Mouse (Mus musculus) hindbrain, embryonic 14.5 days (tissue): ENCODE data around the gene Prrc2b. TPM values are rescaled to one million over a fixed set of nuclear protein-coding genes. Genes with fewer than 3 reads are reported as not detected.

Experiments
- ATAC-seq: fragments of 200-750 bp; cut with Nextera tagmentation; 2 replicates; pipeline ENCODE4 v1.8.0; 2017; ENCODE audit warnings: moderate number of reproducible peaks, mild to moderate bottlenecking, moderate TSS enrichment, moderate library complexity; ENCODE audit not compliant: low FRiP score
- DNase-seq: peaks from one replicate; pipeline ENCODE4 v3.0.0-alpha.2; 2015; ENCODE audit warnings: low spot score
- H3K27ac ChIP-seq: fragments of 300-500 bp; sonication (generic); 2 replicates; pipeline ENCODE4 v1.5.1; 2014; ENCODE audit warnings: mild to moderate bottlenecking, moderate library complexity
- H3K27me3 ChIP-seq: fragments of 300-500 bp; sonication (generic); 2 replicates; pipeline ENCODE4 v1.6.1; 2014; ENCODE audit warnings: mild to moderate bottlenecking, low read length, mixed read lengths; ENCODE audit not compliant: control insufficient read depth, insufficient read depth
- H3K36me3 ChIP-seq: fragments of 300-500 bp; sonication (generic); replicated peaks from 2 replicates; pipeline ENCODE4 v1.6.1; 2014; ENCODE audit not compliant: control insufficient read depth, insufficient read depth
- H3K4me1 ChIP-seq: fragments of 300-500 bp; sonication (generic); replicated peaks from 2 replicates; pipeline ENCODE4 v1.6.1; 2014; ENCODE audit warnings: antibody characterized with exemption, low read length, mixed read lengths; ENCODE audit not compliant: control insufficient read depth, insufficient read depth
- H3K4me2 ChIP-seq: fragments of 300-500 bp; sonication (generic); replicated peaks from 2 replicates; pipeline ENCODE4 v1.6.1; 2014; ENCODE audit warnings: mild to moderate bottlenecking, moderate library complexity
- H3K4me3 ChIP-seq: fragments of 300-500 bp; sonication (generic); replicated peaks from 2 replicates; pipeline ENCODE4 v1.5.1; 2014; ENCODE audit warnings: mild to moderate bottlenecking, low read length
- H3K9ac ChIP-seq: fragments of 300-500 bp; sonication (generic); 2 replicates; pipeline ENCODE4 v1.6.1; 2014
- H3K9me3 ChIP-seq: fragments of 300-500 bp; sonication (generic); 2 replicates; pipeline ENCODE4 v1.6.1; 2016; ENCODE audit warnings: low read length; ENCODE audit not compliant: control insufficient read depth
- WGBS: fragments of 180-500 bp; shearing (Covaris S2); extraction: QIAGEN DNeasy Blood & Tissue Kit; methylation state at CpG from one replicate; pipeline ENCODE4 v1.1.7; 2014; 5-methylcytosine and 5-hydroxymethylcytosine counted together
- polyA plus RNA-seq: library from polyadenylated mRNA; unstranded; fragments of >200 nt; fragmentation: Nextera tagmentation; extraction: Ambion mirVana; gene quantifications from 2 replicates; pipeline ENCODE4 v1.2.1, GENCODE M21; 2014

The Prrc2b gene
- polyA plus RNA-seq, 1 experiment from 2014 or later = 119 TPM

- H3K36me3 ChIP-seq = peaks cover 26% of the 10 kb centered on the region
- H3K9me3 ChIP-seq = no peaks in the 10 kb centered on the region
- peak overlapping the region; percentile 74 for H3K4me3 ChIP-seq
- no peaks in the 10 kb centered on the region for H3K27me3 ChIP-seq
- H3K27ac ChIP-seq = peak overlapping the region; percentile 80; the same call in 1 of the 2 replicates
- WGBS = 46% methylated on average over 4 of the region's 4 CpGs
- no peak for DNase-seq
- peak overlapping the region; percentile 92 for H3K4me2 ChIP-seq
- peak overlapping the region; percentile 69; the same call in 1 of the 2 replicates for H3K9ac ChIP-seq
- H3K4me1 ChIP-seq = peaks cover 19% of the 10 kb centered on the region
- 0 out of 2 replicates have a peak, but pooled peaks have one; percentile 3 for ATAC-seq
Observed at GRCm38 (mm10) chr2:32237571-32237970, 86.7 kb downstream of the Prrc2b start.

- H3K9me3 ChIP-seq = no peaks in the 10 kb centered on the region
- H3K36me3 ChIP-seq = peaks cover 24% of the 10 kb centered on the region
- H3K27ac ChIP-seq = no peak overlapping the region
- H3K9ac ChIP-seq = no peak overlapping the region
- DNase-seq = no peak
- no peak overlapping the region for H3K4me3 ChIP-seq
- ATAC-seq = no peak
- peaks cover 19% of the 10 kb centered on the region for H3K4me1 ChIP-seq
- WGBS = 95% methylated on average over 9 of the region's 9 CpGs
- no peak overlapping the region for H3K4me2 ChIP-seq
- no peaks in the 10 kb centered on the region for H3K27me3 ChIP-seq
Observed at GRCm38 (mm10) chr2:32238708-32239435, 88.0 kb downstream of the Prrc2b start.

GRCm38 (mm10) chr2:32240591-32240990 lies 89.7 kb downstream of the Prrc2b start:
- Histone ChIP-seq H3K9ac (no peak overlapping the region), H3K4me3 (no peak overlapping the region), H3K36me3 (peaks cover 37% of the 10 kb centered on the region), H3K9me3 (no peaks in the 10 kb centered on the region), H3K4me2 (no peak overlapping the region), H3K27me3 (no peaks in the 10 kb centered on the region), H3K4me1 (peaks cover 10% of the 10 kb centered on the region), H3K27ac (no peak overlapping the region)
- DNase-seq (no peak), ATAC-seq (no peak)
- WGBS = 87% methylated on average over 5 of the region's 5 CpGs

- no peak for ATAC-seq
- Histone ChIP-seq H3K9me3 (no peaks in the 10 kb centered on the region), H3K27me3 (no peaks in the 10 kb centered on the region), H3K27ac (no peak overlapping the region), H3K9ac (no peak overlapping the region), H3K4me3 (no peak overlapping the region), H3K36me3 (peaks cover 60% of the 10 kb centered on the region), H3K4me2 (no peak overlapping the region), H3K4me1 (no peaks in the 10 kb centered on the region)
- no peak for DNase-seq
- 87% methylated on average over 4 of the region's 4 CpGs for WGBS
Observed at GRCm38 (mm10) chr2:32242986-32243385, 92.1 kb downstream of the Prrc2b start.

GRCm38 (mm10) chr2:32246741-32247140 lies 95.9 kb downstream of the Prrc2b start:
- 85% methylated on average over 4 of the region's 4 CpGs for WGBS
- H3K9ac ChIP-seq = no peak overlapping the region
- H3K27ac ChIP-seq = no peak overlapping the region
- H3K9me3 ChIP-seq = no peaks in the 10 kb centered on the region
- DNase-seq (no peak), ATAC-seq (no peak)
- no peaks in the 10 kb centered on the region for H3K4me1 ChIP-seq
- H3K4me3 ChIP-seq = no peak overlapping the region
- H3K27me3 ChIP-seq = no peaks in the 10 kb centered on the region
- no peak overlapping the region for H3K4me2 ChIP-seq
- H3K36me3 ChIP-seq = peaks cover 87% of the 10 kb centered on the region

- Histone ChIP-seq H3K27ac (no peak overlapping the region), H3K9ac (no peak overlapping the region), H3K36me3 (peaks cover 91% of the 10 kb centered on the region), H3K4me3 (no peak overlapping the region), H3K4me1 (no peaks in the 10 kb centered on the region), H3K27me3 (no peaks in the 10 kb centered on the region), H3K9me3 (no peaks in the 10 kb centered on the region), H3K4me2 (no peak overlapping the region)
- DNase-seq (no peak), ATAC-seq (no peak)
- 83% methylated on average over 10 of the region's 10 CpGs for WGBS
Observed at GRCm38 (mm10) chr2:32248377-32249361, 97.8 kb downstream of the Prrc2b start.

GRCm38 (mm10) chr2:32251791-32252527 lies 101.1 kb downstream of the Prrc2b start:
- ATAC-seq (no peak), DNase-seq (no peak)
- Histone ChIP-seq H3K36me3 (peaks cover 90% of the 10 kb centered on the region), H3K27ac (no peak overlapping the region), H3K27me3 (no peaks in the 10 kb centered on the region), H3K9me3 (no peaks in the 10 kb centered on the region), H3K9ac (no peak overlapping the region), H3K4me2 (no peak overlapping the region), H3K4me3 (no peak overlapping the region), H3K4me1 (no peaks in the 10 kb centered on the region)
- WGBS = 89% methylated on average over 12 of the region's 12 CpGs

- DNase-seq = no peak
- H3K36me3 ChIP-seq = peaks cover 89% of the 10 kb centered on the region
- no peaks in the 10 kb centered on the region for H3K9me3 ChIP-seq
- no peak overlapping the region for H3K4me2 ChIP-seq
- H3K4me1 ChIP-seq = no peaks in the 10 kb centered on the region
- no peak overlapping the region for H3K9ac ChIP-seq
- ATAC-seq = no peak
- H3K27ac ChIP-seq = no peak overlapping the region
- H3K27me3 ChIP-seq = no peaks in the 10 kb centered on the region
- H3K4me3 ChIP-seq = no peak overlapping the region
- WGBS = 93% methylated on average over 5 of the region's 5 CpGs
Observed at GRCm38 (mm10) chr2:32252658-32253057, 101.8 kb downstream of the Prrc2b start.

GRCm38 (mm10) chr2:32253352-32253751 lies 102.5 kb downstream of the Prrc2b start:
- Histone ChIP-seq H3K27ac (no peak overlapping the region), H3K4me3 (no peak overlapping the region), H3K9ac (no peak overlapping the region), H3K36me3 (peaks cover 89% of the 10 kb centered on the region), H3K9me3 (no peaks in the 10 kb centered on the region), H3K4me1 (no peaks in the 10 kb centered on the region), H3K27me3 (no peaks in the 10 kb centered on the region), H3K4me2 (no peak overlapping the region)
- ATAC-seq (no peak), DNase-seq (no peak)
- WGBS = 95% methylated on average over 1 of the region's 1 CpGs
